Mouse (Mus musculus): Measurements from ENCODE around the gene Rpl24. TPM values are rescaled to one million over a fixed set of nuclear protein-coding genes. Genes with fewer than 3 reads are reported as not detected.
"Not testable (repeated sequence)": the region's sequence is repeated elsewhere in the genome, so short reads cannot be mapped to it uniquely, and the experiment has no call there.

Rpl24 gene
- 100 to 1,000 TPM; 585 to 675 TPM for total RNA-seq (2021)
- long read RNA-seq, experiment 1, transcript Rpl24-201 (6 exons, 677 nt) = major isoform, 345 of 358 reads
- long read RNA-seq, experiment 1, transcript Rpl24-204 (5 exons, 639 nt) = minor isoform, 6 of 358 reads
- long read RNA-seq, experiment 1, partial matches to known transcripts = 4 of 358 reads
- long read RNA-seq, experiment 1, other reads (novel, unspliced or antisense) = 0 of 358 reads
- long read RNA-seq, experiment 2, transcript Rpl24-204 (5 exons, 639 nt) = minor isoform, 12 of 447 reads
- long read RNA-seq, experiment 2, transcript Rpl24-201 (6 exons, 677 nt) = major isoform, 427 of 447 reads
- long read RNA-seq, experiment 2, partial matches to known transcripts = 2 of 447 reads
- long read RNA-seq, experiment 2, other reads (novel, unspliced or antisense) = 2 of 447 reads

GRCm38 (mm10) chr16:55966212-55966871 is at the start of gene Rpl24:
TSS of gene Rpl24 (plus strand) at chr16:55966275.
- TF ChIP-seq CTCF (IDR thresholded peaks at IDR 0.05) = no peak
- Histone ChIP-seq H3K27ac (peak within 1 kb of the TSS; percentile 91), H3K4me3 (peak within 1 kb of the TSS; percentile 83)
- intact Hi-C loops (cut with DNase I) = no loop called here
- peak; percentile 95 for DNase-seq

- H3K27ac ChIP-seq = no peak overlapping the region
- TF ChIP-seq CTCF (IDR thresholded peaks at IDR 0.05) = no peak
These were observed 44.0 kb upstream of the Rpl24 start for GRCm38 (mm10) chr16:55922079-55922478.

GRCm38 (mm10) chr16:55924010-55924409 is 42.1 kb upstream of the Rpl24 start:
- no peak overlapping the region for H3K27ac ChIP-seq
- intact Hi-C loops (cut with DNase I) = no loop called here
- no peak for TF ChIP-seq CTCF (IDR thresholded peaks at IDR 0.05)
- DNase-seq = no peak
- H3K4me3 ChIP-seq = no peak overlapping the region

More at GRCm38 (mm10) chr16:55922079-55922478, 44.0 kb upstream of the Rpl24 start:
- intact Hi-C loops (cut with DNase I) = no loop called here
- no peak overlapping the region for H3K4me3 ChIP-seq
- DNase-seq = no peak

- intact Hi-C loops (cut with DNase I) = no loop called here
- H3K27ac ChIP-seq = peak overlapping the region; percentile 86
- TF ChIP-seq CTCF (IDR thresholded peaks at IDR 0.05) = no peak
- peak; percentile 47 for DNase-seq
- peak overlapping the region; percentile 82 for H3K4me3 ChIP-seq
These were observed 32.3 kb upstream of the Rpl24 start for GRCm38 (mm10) chr16:55933681-55934343.

GRCm38 (mm10) chr16:55934453-55935037 is 31.5 kb upstream of the Rpl24 start, which contains the start of gene Cep97:
TSS of gene Cep97 (minus strand) at chr16:55934855.
- Histone ChIP-seq H3K27ac (peak within 1 kb of the TSS; percentile 86), H3K4me3 (peak within 1 kb of the TSS; percentile 82)
- DNase-seq = peak; percentile 92
- TF ChIP-seq CTCF (IDR thresholded peaks at IDR 0.05) = no peak
- intact Hi-C loops (cut with DNase I) = no loop called here

- DNase-seq = no peak
- no peak for TF ChIP-seq CTCF (IDR thresholded peaks at IDR 0.05)
- Histone ChIP-seq H3K4me3 (no peak overlapping the region), H3K27ac (no peak overlapping the region)
- intact Hi-C loops (cut with DNase I) = no loop called here
These were observed 27.3 kb upstream of the Rpl24 start for GRCm38 (mm10) chr16:55938761-55939160.

- intact Hi-C loops (cut with DNase I) = no loop called here
- Histone ChIP-seq H3K27ac (no peak overlapping the region), H3K4me3 (no peak overlapping the region)
- no peak for TF ChIP-seq CTCF (IDR thresholded peaks at IDR 0.05)
- no peak for DNase-seq
These were observed 26.4 kb upstream of the Rpl24 start for GRCm38 (mm10) chr16:55939703-55940102.

- no peak for TF ChIP-seq CTCF (IDR thresholded peaks at IDR 0.05)
- DNase-seq = no peak
- Histone ChIP-seq H3K4me3 (no peak overlapping the region), H3K27ac (no peak overlapping the region)
- intact Hi-C loops (cut with DNase I) = no loop called here
These were observed 25.3 kb upstream of the Rpl24 start for GRCm38 (mm10) chr16:55940781-55941180.

- no peak for DNase-seq
- Histone ChIP-seq H3K4me3 (no peak overlapping the region), H3K27ac (no peak overlapping the region)
- TF ChIP-seq CTCF (IDR thresholded peaks at IDR 0.05) = no peak
- intact Hi-C loops (cut with DNase I) = no loop called here
These were observed 18.8 kb upstream of the Rpl24 start for GRCm38 (mm10) chr16:55947266-55947665.

- intact Hi-C loops (cut with DNase I); DNase-seq; H3K27ac ChIP-seq; H3K4me3 ChIP-seq: not testable (repeated sequence)
These were observed 18.1 kb upstream of the Rpl24 start for GRCm38 (mm10) chr16:55947876-55948410.

- no peak overlapping the region for H3K4me3 ChIP-seq
- H3K27ac ChIP-seq = no peak overlapping the region
- no peak for DNase-seq
- TF ChIP-seq CTCF (IDR thresholded peaks at IDR 0.05) = no peak
- intact Hi-C loops (cut with DNase I) = no loop called here
These were observed 17.1 kb upstream of the Rpl24 start for GRCm38 (mm10) chr16:55948963-55949362.

- H3K4me3 ChIP-seq = no peak overlapping the region
- H3K27ac ChIP-seq = no peak overlapping the region
- no peak for DNase-seq
- intact Hi-C loops (cut with DNase I) = loop anchor here (5.0 kb wide), 1 partner anchor 182 kb away; no protein-coding TSS in a partner anchor
- no peak for TF ChIP-seq CTCF (IDR thresholded peaks at IDR 0.05)
These were observed 15.6 kb upstream of the Rpl24 start for GRCm38 (mm10) chr16:55950462-55950861.

Data from gastrocnemius, adult 2 months (tissue).